Mouse (Mus musculus) cerebellum, adult 8-10 months (tissue): ENCODE measurements around the gene Wdr76.
"Not testable (repeated sequence)": the region's sequence is repeated elsewhere in the genome, so short reads cannot be mapped to it uniquely, and the experiment has no call there.

Source experiments
- DNase-seq: peaks from one replicate; pipeline ENCODE4 v3.0.0; 2022

Gene Wdr76

GRCm38 (mm10) chr2:121505942-121506882 lies at the start of gene Wdr76, which contains the start of gene Mfap1a:
Gene Wdr76, plus strand, starts transcription at chr2:121506723.
Gene Mfap1a, minus strand, starts transcription at chr2:121506665.
- peak; percentile 76 for DNase-seq

DNA sequence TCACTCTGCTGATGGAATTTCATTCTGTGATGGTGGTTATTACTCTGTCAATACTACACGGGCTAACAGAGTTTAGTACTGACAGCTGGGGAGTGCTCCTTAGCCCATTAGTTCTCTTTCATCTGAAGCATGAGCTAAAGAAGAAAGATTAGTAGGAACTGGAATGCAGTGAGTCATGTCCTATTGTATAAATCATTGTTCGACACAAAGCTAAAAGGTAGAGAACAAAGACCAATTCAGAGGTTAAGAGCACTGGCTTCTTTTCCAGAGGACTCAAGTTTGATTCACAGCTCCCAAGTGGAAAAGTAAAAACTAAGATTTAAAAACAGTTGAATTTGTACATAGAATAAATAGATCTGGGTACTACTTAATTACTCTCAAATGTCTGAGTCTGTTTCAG lies 46.5 kb upstream of the Wdr76 start:
- no peak for DNase-seq

GRCm38 (mm10) chr2:121468982-121469381 lies 37.5 kb upstream of the Wdr76 start:
- DNase-seq = not testable (repeated sequence)

DNA sequence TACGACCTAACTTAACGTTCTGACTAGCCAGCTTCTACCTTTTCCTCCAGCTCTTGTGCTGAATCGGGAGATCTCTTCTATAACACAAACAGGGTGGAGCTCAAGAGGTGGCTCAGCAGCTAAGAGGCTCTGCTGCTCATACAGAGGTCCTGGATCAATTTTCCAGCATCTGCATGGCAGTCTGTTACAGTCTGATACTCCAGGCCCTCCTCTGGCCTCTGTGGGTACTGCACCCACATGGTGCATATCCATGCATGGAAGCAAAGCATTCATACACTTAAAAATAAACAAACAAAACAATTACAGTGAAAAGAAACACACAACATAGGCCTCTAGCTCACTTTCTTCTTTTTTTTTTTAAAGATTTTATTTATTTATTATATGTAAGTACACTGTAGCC lies 33.7 kb upstream of the Wdr76 start:
- not testable (repeated sequence) for DNase-seq

- DNase-seq = peak; percentile 76
Observed at GRCm38 (mm10) chr2:121473301-121474179, 33.0 kb upstream of the Wdr76 start, which contains the start of gene Mfap1b. Gene Mfap1b, minus strand, starts transcription at chr2:121474067.

GRCm38 (mm10) chr2:121474180-121474535 lies 32.4 kb upstream of the Wdr76 start:
- DNase-seq = no peak

- not testable (repeated sequence) for DNase-seq
Observed at GRCm38 (mm10) chr2:121475306-121475705, 31.2 kb upstream of the Wdr76 start.

GRCm38 (mm10) chr2:121477491-121478266 lies 28.8 kb upstream of the Wdr76 start:
- no peak for DNase-seq

DNA sequence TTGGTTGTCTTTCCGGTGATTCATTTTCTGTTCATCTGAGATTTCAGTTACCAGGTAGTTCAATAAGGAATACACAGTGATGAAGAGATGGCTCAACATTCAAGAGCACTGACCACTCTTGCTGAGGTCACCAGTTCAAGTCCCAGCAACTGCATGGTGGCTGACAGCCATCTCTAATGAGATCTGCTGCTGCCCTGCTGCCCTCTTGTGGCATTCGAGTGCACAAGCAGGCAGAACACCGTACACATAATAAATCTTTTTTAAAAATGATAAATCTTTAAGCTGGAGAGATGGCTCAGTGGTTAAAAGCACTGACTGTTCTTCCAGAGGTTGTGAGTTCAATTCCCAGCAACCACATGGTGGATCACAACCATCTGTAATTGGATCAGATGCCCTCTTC lies 26.0 kb upstream of the Wdr76 start:
- no peak for DNase-seq

- not testable (repeated sequence) for DNase-seq
Observed at GRCm38 (mm10) chr2:121480916-121481315, 25.6 kb upstream of the Wdr76 start.

GRCm38 (mm10) chr2:121483576-121483975 lies 22.9 kb upstream of the Wdr76 start:
- no peak for DNase-seq

DNA sequence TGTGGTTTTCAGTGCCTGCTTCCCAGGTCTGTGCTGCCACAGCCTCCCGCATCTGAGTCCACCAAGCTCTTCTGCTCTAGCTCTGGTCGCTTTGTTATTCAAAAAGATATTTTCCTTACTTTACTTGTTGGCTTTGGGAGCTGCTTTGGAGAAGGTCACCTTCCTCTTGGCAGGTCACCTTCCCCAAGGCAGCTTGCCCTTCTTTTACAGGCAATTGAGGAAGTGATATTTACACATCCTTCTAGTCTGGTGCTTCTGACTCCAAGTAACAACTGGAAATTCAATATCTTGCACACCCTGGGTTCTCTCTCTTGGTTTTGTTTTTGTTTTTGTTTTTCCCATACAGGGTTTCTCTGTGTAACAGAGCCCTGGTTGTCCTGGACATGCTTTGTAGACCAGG lies 22.1 kb upstream of the Wdr76 start:
- not testable (repeated sequence) for DNase-seq

DNA sequence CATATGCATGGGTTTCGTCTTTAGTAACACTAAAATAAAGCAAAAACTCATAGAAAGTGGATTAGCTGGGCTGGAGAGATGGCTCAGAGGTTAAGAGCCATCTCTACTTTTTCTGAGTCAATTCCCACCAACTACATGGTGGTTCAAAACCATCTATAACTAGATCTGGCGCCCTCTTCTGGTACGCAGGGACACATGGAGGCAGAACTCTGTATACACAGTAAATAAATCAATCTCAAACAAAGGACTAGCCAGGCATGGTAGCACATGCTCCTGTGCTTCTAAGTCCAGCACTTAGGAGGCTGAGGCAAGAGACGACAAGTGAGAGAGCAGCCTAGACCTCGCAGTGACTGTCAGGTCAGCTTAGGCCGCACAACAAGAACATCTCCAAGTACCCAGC lies 5.0 kb upstream of the Wdr76 start:
- DNase-seq = not testable (repeated sequence)

GRCm38 (mm10) chr2:121507173-121507950 lies 839 bp downstream of the Wdr76 start:
- no peak for DNase-seq

DNA sequence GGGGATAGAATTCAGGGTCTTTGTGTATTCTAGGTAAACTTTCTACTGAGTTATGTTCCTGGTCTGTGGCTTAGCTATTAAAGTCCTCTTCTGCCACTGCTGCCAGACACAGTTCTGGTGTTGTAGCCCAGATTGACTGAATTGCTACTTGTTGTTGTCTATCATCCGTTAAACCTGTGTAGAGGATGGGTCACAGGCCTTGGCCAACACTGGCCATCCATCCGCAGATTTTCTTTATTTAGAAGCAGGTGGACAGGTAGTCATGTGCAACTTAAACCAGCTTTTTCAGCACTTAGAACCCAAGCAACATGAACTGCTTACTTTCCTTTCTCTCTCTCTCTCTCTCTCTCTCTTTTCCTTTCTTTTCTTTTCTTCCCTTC lies 1.4 kb downstream of the Wdr76 start:
- DNase-seq = no peak

- peak; percentile 19 for DNase-seq
Observed at GRCm38 (mm10) chr2:121509584-121509983, 3.1 kb downstream of the Wdr76 start.

- DNase-seq = no peak
Observed at GRCm38 (mm10) chr2:121511401-121511800, 4.9 kb downstream of the Wdr76 start.

DNA sequence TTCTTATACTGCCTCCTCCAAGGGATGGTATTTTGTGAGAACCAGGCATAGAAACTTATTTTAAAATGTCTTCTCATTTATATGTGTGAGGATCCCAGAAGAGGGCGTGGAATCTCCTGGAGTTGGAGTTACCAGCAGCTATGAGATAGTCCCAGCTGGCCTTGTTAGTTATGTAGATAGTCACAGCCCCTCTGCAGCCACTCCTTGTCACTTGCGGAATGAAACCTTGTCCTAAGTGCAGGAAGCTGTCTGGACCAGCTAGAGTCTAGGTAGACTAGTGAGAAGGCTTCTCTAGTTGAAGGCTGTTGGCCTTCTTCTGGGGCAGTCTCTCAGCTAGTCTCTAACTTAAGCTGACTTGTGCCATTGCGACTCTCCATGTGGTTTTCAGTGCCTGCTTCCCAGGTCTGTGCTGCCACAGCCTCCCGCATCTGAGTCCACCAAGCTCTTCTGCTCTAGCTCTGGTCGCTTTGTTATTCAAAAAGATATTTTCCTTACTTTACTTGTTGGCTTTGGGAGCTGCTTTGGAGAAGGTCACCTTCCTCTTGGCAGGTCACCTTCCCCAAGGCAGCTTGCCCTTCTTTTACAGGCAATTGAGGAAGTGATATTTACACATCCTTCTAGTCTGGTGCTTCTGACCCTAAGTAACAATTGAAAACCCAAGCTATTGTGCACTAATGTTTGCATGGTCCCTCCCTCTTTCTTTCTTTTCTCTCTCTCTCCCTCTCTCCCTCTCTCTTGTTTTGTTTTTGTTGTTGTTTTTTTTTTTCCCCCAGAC lies 6.7 kb downstream of the Wdr76 start:
- not testable (repeated sequence) for DNase-seq

GRCm38 (mm10) chr2:121514211-121514610 lies 7.7 kb downstream of the Wdr76 start:
- DNase-seq = no peak

DNA sequence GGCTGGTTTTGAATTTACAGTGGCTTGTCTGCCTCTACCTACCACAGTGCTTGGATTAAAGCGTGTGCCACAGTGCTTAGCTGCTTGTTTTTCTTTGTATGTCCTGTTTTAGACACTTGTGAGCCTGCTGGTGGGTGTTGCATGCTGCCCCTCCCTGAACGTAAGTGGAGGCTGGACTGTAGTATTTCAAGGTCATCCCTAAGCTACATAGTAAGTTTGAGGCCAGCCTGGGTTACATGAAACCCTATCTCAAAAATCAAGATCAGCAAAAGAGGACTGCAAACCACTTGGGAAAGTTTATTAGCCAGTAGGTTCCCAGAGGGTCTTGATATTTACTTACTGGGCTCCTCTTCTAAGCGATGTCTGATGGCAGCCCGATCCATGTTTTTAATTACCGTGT lies 11.6 kb downstream of the Wdr76 start:
- DNase-seq = no peak

DNA sequence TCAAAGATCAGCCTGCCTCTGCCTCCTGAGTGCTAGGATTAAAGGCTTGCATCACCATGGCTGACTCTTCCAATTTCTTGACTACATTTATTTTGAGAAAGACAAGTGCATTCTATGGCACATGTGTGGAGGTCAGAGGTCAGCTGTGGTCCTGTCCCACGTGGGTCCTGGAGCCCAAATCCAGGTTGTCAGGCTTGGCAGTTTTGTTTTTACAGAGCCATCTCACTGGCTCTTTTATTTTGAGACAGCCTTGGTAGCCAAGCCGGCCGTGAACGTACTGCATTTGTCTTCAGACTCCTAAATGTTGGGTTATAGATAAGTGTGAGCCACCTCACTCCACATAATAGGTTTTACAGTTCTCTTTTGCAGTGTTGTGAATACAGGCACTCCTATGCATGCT lies 12.2 kb downstream of the Wdr76 start:
- DNase-seq = not testable (repeated sequence)
